Mouse (Mus musculus) liver, embryonic 11.5 days (tissue): ENCODE results near the gene Crtc1. TPM values are rescaled to one million over a fixed set of nuclear protein-coding genes. Genes with fewer than 3 reads are reported as not detected.

Experiments used
- ATAC-seq: fragments of 200-750 bp; cut with Nextera tagmentation; replicated peaks from 2 replicates; pipeline ENCODE4 v1.8.0; 2017; ENCODE audit warnings: moderate number of reproducible peaks, mild to moderate bottlenecking, moderate TSS enrichment, moderate library complexity; ENCODE audit not compliant: low FRiP score
- DNase-seq: peaks from one replicate; pipeline ENCODE4 v3.0.0-alpha.2; 2017; ENCODE audit warnings: low spot score
- H3K27ac ChIP-seq: fragments of 300-500 bp; sonication (generic); 2 replicates; pipeline ENCODE4 v1.5.1; 2014; ENCODE audit warnings: mild to moderate bottlenecking, low read depth, low read length, control low read depth
- H3K27me3 ChIP-seq: fragments of 300-500 bp; sonication (generic); replicated peaks from 2 replicates; pipeline ENCODE4 v1.6.1; 2014; ENCODE audit warnings: low read length, mixed read lengths; ENCODE audit not compliant: control insufficient read depth, insufficient read depth
- H3K36me3 ChIP-seq: fragments of 300-500 bp; sonication (generic); 2 replicates; pipeline ENCODE4 v1.6.1; 2014; ENCODE audit warnings: mild to moderate bottlenecking, low read length, moderate library complexity, mixed read lengths; ENCODE audit not compliant: control insufficient read depth, insufficient read depth
- H3K4me1 ChIP-seq: fragments of 300-500 bp; sonication (generic); replicated peaks from 2 replicates; pipeline ENCODE4 v1.6.1; 2014; ENCODE audit warnings: low read length, mixed read lengths; ENCODE audit not compliant: control insufficient read depth, insufficient read depth
- H3K4me2 ChIP-seq: fragments of 300-500 bp; sonication (generic); 2 replicates; pipeline ENCODE4 v1.6.1; 2014; ENCODE audit warnings: mild to moderate bottlenecking, control low read depth, moderate library complexity
- H3K4me3 ChIP-seq: fragments of 300-500 bp; sonication (generic); 2 replicates; pipeline ENCODE4 v1.5.1; 2014; ENCODE audit warnings: low read depth, low read length, control low read depth
- H3K9ac ChIP-seq: fragments of 300-500 bp; sonication (generic); 2 replicates; pipeline ENCODE4 v1.6.1; 2014; ENCODE audit warnings: low read depth, low read length, control low read depth
- H3K9me3 ChIP-seq: fragments of 300-500 bp; sonication (generic); 2 replicates; pipeline ENCODE4 v1.6.1; 2016; ENCODE audit warnings: low read length, inconsistent platforms, mixed read lengths; ENCODE audit not compliant: control insufficient read depth
- WGBS: fragments of 180-500 bp; shearing (Covaris S2); extraction: QIAGEN DNeasy Blood & Tissue Kit; methylation state at CpG from one replicate; pipeline ENCODE4 v1.1.7; 2014; 5-methylcytosine and 5-hydroxymethylcytosine counted together
- polyA plus RNA-seq: library from polyadenylated mRNA; unstranded; fragments of >200 nt; fragmentation: Nextera tagmentation; extraction: Ambion mirVana; gene quantifications from 2 replicates; pipeline ENCODE4 v1.2.1, GENCODE M21; 2014

The Crtc1 gene
- polyA plus RNA-seq, 1 experiment from 2014 or later: 11.3 TPM

DNA sequence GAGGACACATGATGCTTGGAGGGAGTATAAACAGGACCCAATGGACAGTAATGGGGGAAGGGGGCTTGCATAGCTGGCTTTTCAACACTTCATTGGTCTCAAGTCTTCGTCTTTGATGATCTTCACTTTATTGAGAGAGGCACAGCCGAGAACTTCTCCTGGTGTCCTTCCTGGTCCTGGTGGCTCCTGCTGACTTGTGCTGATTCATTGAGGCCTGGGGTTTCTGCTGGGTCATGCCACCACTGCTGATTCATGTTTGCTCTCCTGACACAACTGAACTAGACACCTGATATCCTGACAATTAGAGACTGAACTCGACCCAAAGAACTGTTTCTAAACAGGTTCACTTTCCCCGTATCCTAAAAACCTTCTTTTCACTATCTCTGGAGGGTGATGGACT lies 3.9 kb upstream of the Crtc1 start:
- no peaks in the 10 kb centered on the region for H3K9me3 ChIP-seq
- H3K4me2 ChIP-seq: no peak overlapping the region
- DNase-seq: no peak
- no peaks in the 10 kb centered on the region for H3K36me3 ChIP-seq
- H3K27ac ChIP-seq: peak overlapping the region; percentile 54; the same call in 1 of the 2 replicates
- no peak for ATAC-seq
- 64% methylated on average over 4 of the region's 4 CpGs for WGBS
- peaks cover 6% of the 10 kb centered on the region for H3K4me1 ChIP-seq
- H3K27me3 ChIP-seq: 0 out of 2 replicates have a peak, but pooled peaks cover 2% of the 10 kb centered on the region
- no peak overlapping the region for H3K9ac ChIP-seq
- no peak overlapping the region for H3K4me3 ChIP-seq

DNA sequence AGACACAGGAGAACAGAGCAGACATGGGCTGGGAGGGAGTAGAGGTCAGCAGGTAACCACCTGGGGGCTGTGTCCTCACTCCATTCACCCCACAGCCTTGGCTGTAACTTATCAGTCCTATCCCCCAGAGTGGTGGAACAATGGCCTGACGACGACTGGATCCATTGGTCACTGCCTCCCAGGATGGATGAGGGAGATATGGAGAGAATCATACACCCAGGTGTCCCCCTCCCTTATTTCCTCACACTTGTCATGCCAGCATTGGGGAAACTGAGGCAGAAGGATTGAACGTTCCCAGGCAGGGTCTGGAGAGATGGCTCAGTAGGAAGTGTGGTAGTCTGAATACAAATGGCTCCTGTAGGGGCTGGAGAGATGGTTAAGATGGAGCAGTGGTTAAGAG lies 2.2 kb upstream of the Crtc1 start:
- Histone ChIP-seq H3K4me1 (peaks cover 6% of the 10 kb centered on the region), H3K27ac (no peak overlapping the region), H3K36me3 (no peaks in the 10 kb centered on the region), H3K9me3 (no peaks in the 10 kb centered on the region), H3K4me2 (no peak overlapping the region), H3K4me3 (no peak overlapping the region), H3K27me3 (no peaks in the 10 kb centered on the region), H3K9ac (no peak overlapping the region)
- ATAC-seq (no peak), DNase-seq (no peak)
- 55% methylated on average over 3 of the region's 3 CpGs for WGBS

DNA sequence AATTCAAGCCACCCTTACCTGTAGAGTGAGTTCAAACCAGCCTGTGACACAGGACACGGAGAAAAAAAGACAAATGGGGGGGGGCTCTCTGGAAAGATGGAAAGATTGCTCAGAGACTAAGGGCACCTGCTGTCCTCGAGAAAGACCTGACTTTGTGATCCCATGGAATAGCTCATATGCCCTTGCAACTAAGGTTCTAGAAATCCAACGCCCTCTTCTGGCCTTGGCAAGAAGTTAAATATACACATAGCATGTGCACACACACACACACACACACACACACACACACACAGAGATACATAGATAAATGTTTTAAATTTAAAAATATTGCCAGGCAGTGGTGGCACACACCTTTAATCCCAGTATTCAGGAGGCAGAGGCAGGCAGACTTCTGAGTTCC lies 867 bp upstream of the Crtc1 start:
- DNase-seq (no peak), ATAC-seq (no peak)
- Histone ChIP-seq H3K27me3 (no peaks in the 10 kb centered on the region), H3K36me3 (no peaks in the 10 kb centered on the region), H3K9me3 (no peaks in the 10 kb centered on the region), H3K27ac (no peak overlapping the region), H3K4me2 (peak overlapping the region; percentile 90), H3K4me1 (peaks cover 6% of the 10 kb centered on the region), H3K4me3 (peak overlapping the region; percentile 70; the same call in 1 of the 2 replicates), H3K9ac (peak overlapping the region; percentile 60; the same call in 1 of the 2 replicates)
- 49% methylated on average over 3 of the region's 3 CpGs for WGBS

DNA sequence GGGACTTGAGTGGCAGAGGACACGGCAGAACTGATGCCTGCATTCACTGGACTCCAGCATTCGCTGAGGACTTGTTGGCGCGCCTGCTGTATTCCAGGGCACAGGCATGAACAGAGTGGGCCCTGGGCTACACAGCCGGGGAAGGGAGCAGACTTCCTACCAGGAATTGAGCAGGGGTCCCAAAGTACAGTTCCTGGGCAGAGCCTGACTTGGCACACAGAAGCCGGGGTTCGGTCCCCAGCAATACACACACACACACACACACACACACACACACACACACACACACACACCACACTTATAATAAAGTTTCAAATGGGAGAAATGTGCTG lies 435 bp upstream of the Crtc1 start:
- peak overlapping the region; percentile 60 for H3K9ac ChIP-seq
- H3K36me3 ChIP-seq: no peaks in the 10 kb centered on the region
- 7% methylated on average over 7 of the region's 7 CpGs for WGBS
- DNase-seq (no peak), ATAC-seq (no peak)
- H3K4me1 ChIP-seq: peaks cover 6% of the 10 kb centered on the region
- peak overlapping the region; percentile 47 for H3K27ac ChIP-seq
- no peaks in the 10 kb centered on the region for H3K9me3 ChIP-seq
- H3K4me3 ChIP-seq: peak overlapping the region; percentile 70
- H3K4me2 ChIP-seq: peak overlapping the region; percentile 90
- no peaks in the 10 kb centered on the region for H3K27me3 ChIP-seq

DNA sequence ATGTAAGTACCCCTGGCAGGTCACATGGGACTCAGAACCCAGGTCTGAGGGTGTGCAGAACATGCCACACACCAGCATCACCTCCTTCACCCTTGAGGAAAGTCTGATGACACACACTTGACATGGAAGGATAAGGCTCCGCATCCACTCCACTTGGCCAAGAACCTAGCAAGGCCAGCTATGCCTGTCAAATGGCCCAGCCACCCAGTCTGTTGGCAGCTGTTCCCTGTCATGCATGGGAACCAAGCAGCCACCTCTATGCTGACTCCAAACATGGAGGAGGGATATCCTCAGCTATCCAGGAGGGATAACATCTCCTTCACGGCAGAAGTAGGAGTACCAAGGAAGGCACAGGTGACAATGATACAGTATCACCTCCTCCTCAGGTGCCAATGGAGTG lies 956 bp downstream of the Crtc1 start:
- Histone ChIP-seq H3K27me3 (no peaks in the 10 kb centered on the region), H3K4me1 (peaks cover 6% of the 10 kb centered on the region), H3K27ac (no peak overlapping the region), H3K4me2 (peak overlapping the region; percentile 90), H3K9ac (peak overlapping the region; percentile 60; the same call in 1 of the 2 replicates), H3K36me3 (no peaks in the 10 kb centered on the region), H3K4me3 (peak overlapping the region; percentile 70), H3K9me3 (no peaks in the 10 kb centered on the region)
- DNase-seq: no peak
- WGBS: 83% methylated on average over 2 of the region's 2 CpGs
- no peak for ATAC-seq

DNA sequence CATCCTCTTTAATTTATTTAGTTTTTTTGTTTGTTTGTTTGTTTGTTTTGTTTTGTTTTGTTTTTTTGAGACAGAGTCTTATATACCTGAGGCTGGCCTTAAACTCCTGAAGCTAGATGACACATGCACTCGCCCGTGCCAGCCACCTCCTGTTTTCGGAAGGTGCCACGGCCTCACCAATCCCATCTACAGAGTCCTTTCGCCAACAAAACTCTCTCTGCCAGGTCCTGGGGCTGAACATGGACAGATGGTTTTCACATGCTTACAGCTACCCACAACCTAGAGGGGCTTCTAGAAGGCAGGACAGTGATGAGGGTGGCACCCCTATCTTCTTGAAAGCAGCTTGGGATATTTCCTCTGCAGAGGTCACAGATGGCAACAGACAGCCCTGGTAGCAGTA lies 4.2 kb downstream of the Crtc1 start:
- WGBS: 90% methylated on average over 5 of the region's 5 CpGs
- Histone ChIP-seq H3K4me3 (no peak overlapping the region), H3K36me3 (no peaks in the 10 kb centered on the region), H3K27me3 (no peaks in the 10 kb centered on the region), H3K4me1 (peaks cover 9% of the 10 kb centered on the region), H3K27ac (no peak overlapping the region), H3K4me2 (no peak overlapping the region), H3K9ac (no peak overlapping the region), H3K9me3 (no peaks in the 10 kb centered on the region)
- DNase-seq: no peak
- ATAC-seq: no peak

DNA sequence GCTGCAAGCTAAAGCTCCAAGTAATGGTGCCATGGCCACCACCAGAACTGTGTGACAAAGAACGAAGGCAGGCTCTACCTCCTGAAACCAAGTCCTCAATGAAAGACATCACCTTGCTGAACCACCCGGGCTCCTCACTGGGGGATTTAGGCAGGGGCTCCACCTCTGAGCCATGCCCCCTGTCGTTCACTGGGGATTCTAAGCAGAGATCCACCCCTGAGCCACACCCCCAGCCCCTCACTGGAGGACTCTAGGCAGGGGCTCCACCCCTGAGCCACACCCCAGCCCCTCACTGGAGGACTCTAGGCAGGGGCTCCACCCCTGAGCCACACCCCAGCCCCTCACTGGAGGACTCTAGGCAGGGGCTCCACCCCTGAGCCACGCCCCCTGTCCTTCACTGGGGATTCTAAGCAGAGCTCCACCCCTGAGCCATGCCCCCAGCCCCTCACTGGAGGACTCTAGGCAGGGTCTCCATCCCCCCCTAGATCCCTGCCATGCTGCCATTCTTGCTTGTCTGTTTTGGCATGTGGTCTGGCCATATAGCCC lies 6.3 kb downstream of the Crtc1 start:
- 46% methylated on average over 4 of the region's 4 CpGs for WGBS
- Histone ChIP-seq H3K27me3 (no peaks in the 10 kb centered on the region), H3K9me3 (no peaks in the 10 kb centered on the region), H3K36me3 (no peaks in the 10 kb centered on the region), H3K9ac (no peak overlapping the region), H3K4me3 (no peak overlapping the region), H3K4me2 (no peak overlapping the region), H3K4me1 (0 out of 2 replicates have a peak, but pooled peaks cover 3% of the 10 kb centered on the region), H3K27ac (no peak overlapping the region)
- ATAC-seq (peak; percentile 60), DNase-seq (no peak)

DNA sequence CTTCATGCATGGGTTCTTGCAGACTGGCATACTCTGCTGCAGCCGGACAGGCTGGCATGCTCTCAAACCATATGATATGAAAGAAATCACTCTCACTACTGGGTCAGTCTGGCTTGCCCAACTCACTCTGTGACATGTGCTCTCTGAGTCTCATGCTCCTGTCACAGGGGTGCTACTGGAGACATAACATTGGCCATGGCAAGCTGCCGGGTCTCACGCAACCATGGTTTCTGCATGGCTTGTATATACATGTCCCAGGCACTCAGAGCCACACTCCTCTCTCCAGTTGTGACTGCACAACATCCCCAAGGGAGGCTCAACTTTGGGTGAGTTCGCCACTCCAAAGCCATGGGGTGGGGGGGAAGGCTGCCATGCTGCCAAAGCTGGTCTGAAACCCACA lies 8.2 kb downstream of the Crtc1 start:
- Histone ChIP-seq H3K9me3 (no peaks in the 10 kb centered on the region), H3K27me3 (no peaks in the 10 kb centered on the region), H3K4me2 (no peak overlapping the region), H3K27ac (no peak overlapping the region), H3K4me1 (peaks cover 13% of the 10 kb centered on the region; the same call in 1 of the 2 replicates), H3K9ac (no peak overlapping the region), H3K36me3 (no peaks in the 10 kb centered on the region), H3K4me3 (no peak overlapping the region)
- WGBS: 91% methylated on average over 4 of the region's 4 CpGs
- no peak for DNase-seq
- no peak for ATAC-seq

DNA sequence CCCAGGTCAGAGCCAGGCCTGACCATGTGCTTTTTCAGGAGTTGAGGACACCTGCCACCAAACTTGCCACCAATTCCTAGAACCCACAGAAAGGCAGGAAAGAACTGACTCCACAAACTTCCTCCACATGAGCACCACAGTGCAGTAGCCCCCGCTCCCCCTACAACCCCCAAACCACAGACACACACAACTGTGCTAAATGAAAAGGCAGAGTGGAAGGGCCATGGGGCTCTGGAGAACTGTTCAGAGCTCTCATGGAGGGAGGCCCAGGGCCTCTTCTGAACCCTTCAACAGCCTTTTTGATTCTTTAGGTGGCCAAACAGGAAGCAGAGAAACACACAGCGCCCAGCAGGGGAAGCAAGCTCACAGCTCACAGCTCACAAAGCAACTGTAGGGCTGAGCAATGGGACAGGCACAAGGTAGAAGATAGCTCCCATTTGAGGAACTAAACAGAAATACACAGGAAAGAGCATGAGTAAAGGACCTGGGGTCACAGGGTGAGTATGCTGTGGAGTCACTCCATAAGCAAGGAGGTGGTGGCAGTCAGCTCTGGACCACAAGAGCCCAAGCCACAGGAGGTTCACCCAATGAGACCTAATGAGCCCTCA lies 13.0 kb downstream of the Crtc1 start:
- no peak overlapping the region; the same call in 1 of the 2 replicates for H3K4me2 ChIP-seq
- no peaks in the 10 kb centered on the region for H3K9me3 ChIP-seq
- 0 out of 2 replicates have a peak overlapping the region, but pooled peaks have one; percentile 16 for H3K9ac ChIP-seq
- ATAC-seq: no peak
- no peak overlapping the region for H3K4me3 ChIP-seq
- peaks cover 36% of the 10 kb centered on the region for H3K4me1 ChIP-seq
- no peaks in the 10 kb centered on the region for H3K36me3 ChIP-seq
- no peak for DNase-seq
- 71% methylated on average over 2 of the region's 2 CpGs for WGBS
- H3K27ac ChIP-seq: no peak overlapping the region; the same call in 1 of the 2 replicates
- no peaks in the 10 kb centered on the region for H3K27me3 ChIP-seq
